Mouse (Mus musculus) left cerebral cortex, postnatal 25 days (tissue): ENCODE measurements at regions not wholly inside any gene's neighbourhood (a gene's known extent, or its start where the extent isn't known, plus 50 kb on each side); places are given as distances from the start of the nearest gene placed in this dataset.

Experiments
- DNase-seq, 2 experiments: peaks; one replicate each; pipeline ENCODE4 v3.0.0; 2022; ENCODE audit warnings: low spot score in 2 of 2, mixed read lengths in 1 of 2
- intact Hi-C: fragments of 180-260 bp; cut with DNase I; formaldehyde crosslinking; loops from one replicate; pipeline ENCODE4 v1.15.1; 2025

DNA sequence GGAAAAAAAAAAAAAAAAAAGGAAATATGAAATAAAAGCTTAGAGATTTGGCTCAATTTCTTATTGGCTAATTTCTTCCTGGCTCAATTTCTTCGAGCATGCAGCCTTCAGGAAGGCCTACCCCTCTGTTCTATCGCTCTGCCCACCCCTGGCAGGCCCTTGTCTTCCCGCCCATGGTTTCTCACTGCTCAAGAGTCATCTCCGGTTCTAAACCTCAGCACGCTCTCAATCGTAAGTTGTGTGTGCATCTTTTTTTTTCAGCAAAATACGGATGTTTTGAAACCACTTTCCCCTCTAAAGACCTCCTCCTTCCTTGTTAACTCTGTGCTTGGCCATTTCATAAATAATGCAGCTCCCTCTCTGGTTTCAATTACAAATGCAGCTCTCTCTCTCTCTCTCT, 58.3 kb upstream of the Mef2a start:
- DNase-seq, result no peak
- intact Hi-C loops, result no loop called here

DNA sequence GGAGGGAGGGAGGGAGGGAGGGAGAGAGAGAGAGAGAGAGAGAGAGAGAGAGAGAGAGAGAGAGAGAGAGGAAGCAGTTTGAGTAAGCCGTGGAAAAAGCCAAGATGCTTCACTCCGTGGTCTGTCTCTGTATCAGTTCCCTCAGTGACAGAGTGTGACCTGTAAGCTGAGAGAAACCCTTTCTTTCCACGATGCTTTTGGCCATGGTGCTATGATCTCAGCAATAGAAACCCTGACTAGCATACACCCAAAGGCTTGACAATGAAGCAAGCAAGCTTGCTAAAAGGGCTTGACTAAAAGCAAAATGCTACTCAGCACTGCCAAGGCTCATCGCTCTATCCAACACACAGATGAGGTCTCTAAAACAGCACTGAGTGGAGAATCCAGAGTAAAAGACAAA, 57.4 kb upstream of the Mef2a start:
- DNase-seq, result no peak
- intact Hi-C loops, result no loop called here

DNA sequence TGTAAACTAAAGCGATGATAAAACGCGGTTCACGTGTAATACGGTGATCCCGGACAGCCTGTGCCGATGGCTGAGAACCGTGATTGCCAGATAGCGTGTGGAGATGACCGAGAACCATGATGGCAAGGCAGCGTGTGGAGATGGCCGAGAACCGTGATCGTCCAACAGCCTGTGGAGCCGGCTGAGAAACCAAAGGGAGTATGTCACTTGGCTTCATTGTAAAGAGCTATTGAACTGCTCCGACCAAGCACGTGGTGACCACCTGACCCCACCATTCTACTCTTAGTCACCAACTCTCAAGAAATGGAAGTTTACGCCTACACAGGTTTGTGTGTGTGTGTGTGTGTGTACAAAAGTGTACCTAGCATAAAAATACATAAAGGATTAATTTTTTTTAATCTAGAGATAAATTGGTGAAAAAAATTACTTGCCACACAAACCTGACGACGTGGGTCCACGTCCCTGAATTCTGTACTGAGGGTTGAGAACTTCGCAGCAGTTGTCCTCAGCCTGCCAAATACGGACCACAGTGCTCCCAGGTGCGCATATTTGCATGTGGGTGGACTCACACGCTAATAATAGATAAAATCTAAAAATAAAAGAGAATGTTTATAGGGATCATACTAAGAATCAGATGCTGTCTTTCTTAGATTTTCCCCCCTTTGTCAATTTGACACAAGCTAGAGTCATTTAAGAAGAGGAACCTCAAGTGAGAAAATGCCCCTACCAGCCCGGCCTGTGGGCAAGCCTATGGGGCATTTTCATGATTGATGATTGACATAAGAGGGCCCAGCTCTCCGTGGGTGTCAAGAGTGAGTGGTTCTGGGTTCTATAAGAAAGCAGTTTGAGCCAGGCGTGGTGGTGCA, 56.6 kb upstream of the Mef2a start:
- intact Hi-C loops, result no loop called here
- DNase-seq, result no peak

DNA sequence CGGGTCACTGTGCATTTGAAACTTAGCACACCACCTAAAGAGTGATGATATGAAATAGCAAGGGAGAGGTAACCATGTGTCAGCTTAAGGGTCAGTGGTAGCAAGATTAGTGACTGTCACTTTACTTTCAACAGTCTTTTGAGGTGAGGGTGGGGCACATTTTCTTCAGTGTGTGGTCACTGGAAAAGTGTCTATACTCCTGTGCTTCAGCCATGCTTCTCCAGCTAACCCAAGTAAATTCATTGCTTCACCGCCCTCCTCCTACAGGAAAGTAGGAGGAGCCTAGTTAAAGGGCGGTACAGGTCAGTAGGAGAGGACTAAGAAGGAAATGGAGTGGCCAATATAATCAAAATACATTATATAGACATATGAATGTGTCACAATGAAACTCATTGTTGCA, 55.7 kb upstream of the Mef2a start:
- DNase-seq, result no peak
- intact Hi-C loops, result no loop called here

DNA sequence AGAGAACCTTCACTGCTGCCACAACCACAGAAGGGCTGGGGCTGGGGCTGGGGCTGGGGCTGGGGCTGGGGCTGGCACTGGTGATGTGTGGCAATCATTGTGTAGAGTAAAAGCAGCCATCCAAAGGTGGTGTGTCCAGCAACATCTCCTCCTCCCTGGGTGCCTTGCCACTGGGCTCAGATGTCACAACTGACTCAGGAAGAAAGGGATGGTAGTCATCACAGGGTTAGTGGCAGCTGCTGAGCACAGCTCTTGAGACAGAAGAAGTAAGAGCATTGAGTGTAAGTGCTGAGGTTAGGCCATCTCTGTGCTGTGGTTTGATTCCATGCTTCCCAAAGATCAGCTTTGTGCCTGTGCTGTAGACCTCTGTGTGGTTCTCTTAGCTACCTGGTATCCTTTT, 53.4 kb upstream of the Mef2a start:
- DNase-seq, result no peak
- intact Hi-C loops, result no loop called here

DNA sequence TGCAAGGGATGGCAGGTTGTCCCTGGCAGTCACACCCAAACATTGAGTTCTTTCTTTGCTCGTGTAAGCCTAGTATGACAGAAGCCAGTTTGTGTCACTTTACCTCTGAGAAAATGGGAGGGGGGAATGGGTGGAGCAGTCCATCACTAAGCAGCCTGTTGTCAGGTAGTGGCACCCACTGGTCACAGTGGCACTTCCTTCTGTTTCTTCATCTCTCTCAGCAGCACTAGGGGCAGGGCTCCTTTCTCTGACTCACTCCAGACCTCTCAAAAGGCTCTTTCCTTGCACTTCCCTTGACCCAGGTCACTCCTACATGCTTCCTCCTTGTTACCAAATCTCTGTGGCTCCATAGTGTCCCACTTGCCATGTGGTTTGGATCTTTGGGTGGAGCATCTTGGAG, 52.9 kb upstream of the Mef2a start:
- no peak for DNase-seq
- intact Hi-C loops, result no loop called here

DNA sequence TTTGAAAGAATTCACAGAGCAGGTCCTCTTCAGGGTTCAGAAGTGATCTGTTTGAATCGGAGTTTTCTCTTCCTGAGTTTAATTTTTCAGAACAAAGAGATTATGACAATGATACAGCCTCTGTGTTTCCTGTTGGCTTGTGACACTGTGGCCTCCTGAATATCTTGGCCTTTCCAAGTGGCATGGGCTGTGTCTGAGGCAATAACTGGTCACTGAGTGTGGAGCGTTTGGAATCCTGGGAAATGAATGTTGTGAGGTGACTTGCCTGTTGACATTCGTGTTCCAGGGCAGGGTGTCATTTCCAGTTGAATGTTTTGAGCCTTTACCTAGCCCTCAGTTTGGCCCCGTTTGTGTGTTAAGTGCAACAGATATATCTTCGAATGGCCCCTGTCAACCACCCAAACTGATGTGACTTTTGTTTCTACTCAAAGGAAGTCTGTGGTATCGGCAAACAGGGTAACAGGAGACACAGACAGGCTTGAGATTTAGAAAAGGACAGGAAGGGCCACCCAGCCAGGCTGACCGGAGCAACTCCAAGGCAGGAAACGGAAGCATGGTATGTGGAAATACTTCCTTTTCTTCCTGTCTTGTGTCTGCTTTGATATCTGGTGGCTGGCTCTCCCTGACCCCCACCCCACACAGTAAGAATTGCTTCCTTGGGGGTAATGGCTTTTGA, 52.3 kb upstream of the Mef2a start:
- intact Hi-C loops, result no loop called here
- DNase-seq, result no peak
